ENCODE assay signal across 8 mouse cellular contexts in the genomic region with DNA sequence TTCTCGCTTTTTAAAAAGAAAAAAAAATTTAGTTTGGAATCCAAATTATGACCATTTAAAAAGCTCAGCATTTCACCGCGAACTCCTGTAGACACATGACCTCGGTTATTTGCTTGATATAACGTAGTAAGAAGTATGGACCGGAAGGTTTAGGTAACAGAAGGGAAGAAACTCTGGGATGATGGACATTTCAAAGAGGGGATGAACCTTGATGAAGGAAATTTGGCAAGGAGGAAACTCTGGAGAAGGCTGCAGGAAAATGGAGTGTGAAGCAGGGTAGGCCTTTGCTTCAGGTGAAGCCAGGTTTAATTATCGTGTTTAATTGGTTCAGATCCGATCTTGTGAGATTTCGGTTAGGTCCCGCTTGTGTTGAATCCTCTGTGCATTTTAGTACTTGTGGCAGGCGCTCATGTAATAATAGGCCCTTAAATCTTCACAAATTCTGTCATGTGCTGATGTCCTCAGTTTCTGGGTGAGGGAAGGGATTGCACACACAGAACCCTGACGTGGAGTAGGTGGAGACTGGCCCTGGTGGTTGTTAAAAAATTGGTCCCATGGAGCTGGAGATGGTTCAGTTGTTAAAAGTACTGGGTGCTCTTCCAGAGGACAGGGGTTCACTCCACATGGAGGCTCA. TPM values are rescaled to one million over a fixed set of nuclear protein-coding genes. Genes with fewer than 3 reads are reported as not detected.
DNase-seq lines count a peak whose midpoint lies in the region; ATAC-seq and TF ChIP-seq lines count a peak whose summit lies in the region.

No protein-coding gene starts in this region.

- H3K4me2 ChIP-seq in embryonic facial prominence, embryonic 13.5 days, result peak overlapping the region; percentile 70
- peak overlapping the region; percentile 59 for H3K4me2 ChIP-seq in intestine, embryonic 16.5 days (ENCODE audit: low read depth, low read length)
- H3K4me2 ChIP-seq in neural tube, embryonic 13.5 days, result peak overlapping the region; percentile 73

- no peaks in the 10 kb centered on the region for H3K27me3 ChIP-seq in embryonic facial prominence, embryonic 13.5 days
- H3K27me3 ChIP-seq in intestine, embryonic 16.5 days (replicated peaks; ENCODE audit: control insufficient read depth, insufficient read depth, low read length), result no peaks in the 10 kb centered on the region
- H3K27me3 ChIP-seq in neural tube, embryonic 13.5 days, result no peaks in the 10 kb centered on the region

- H3K9me3 ChIP-seq in embryonic facial prominence, embryonic 13.5 days, result no peaks in the 10 kb centered on the region
- H3K9me3 ChIP-seq in intestine, embryonic 16.5 days (ENCODE audit: control insufficient read depth, low read length), result no peaks in the 10 kb centered on the region
- no peaks in the 10 kb centered on the region for H3K9me3 ChIP-seq in neural tube, embryonic 13.5 days

- ATAC-seq in embryonic facial prominence, embryonic 13.5 days (ENCODE audit: insufficient number of reproducible peaks, insufficient read depth, low FRiP score, low TSS enrichment, low read depth), result no peak
- no peak for ATAC-seq in intestine, embryonic 16.5 days
- no peak for ATAC-seq in neural tube, embryonic 13.5 days (ENCODE audit: low read depth)

- peaks cover 14% of the 10 kb centered on the region for H3K36me3 ChIP-seq in embryonic facial prominence, embryonic 13.5 days
- H3K36me3 ChIP-seq in intestine, embryonic 16.5 days (ENCODE audit: control insufficient read depth, insufficient read depth, low read length), result no peaks in the 10 kb centered on the region
- H3K36me3 ChIP-seq in neural tube, embryonic 13.5 days, result peaks cover 11% of the 10 kb centered on the region

- WGBS in lung, adult 2 months, result 24% methylated on average over 12 of the region's 12 CpGs
- WGBS in embryonic facial prominence, embryonic 13.5 days, result 27% methylated on average over 12 of the region's 12 CpGs
- WGBS in intestine, embryonic 16.5 days, result 27% methylated on average over 12 of the region's 12 CpGs
- 35% methylated on average over 12 of the region's 12 CpGs for WGBS in neural tube, embryonic 13.5 days

- peak overlapping the region; percentile 98 for H3K9ac ChIP-seq in embryonic facial prominence, embryonic 13.5 days
- peak overlapping the region; percentile 95 for H3K9ac ChIP-seq in intestine, embryonic 16.5 days (ENCODE audit: low read depth, low read length)
- H3K9ac ChIP-seq in neural tube, embryonic 13.5 days, result peak overlapping the region; percentile 95

- H3K4me1 ChIP-seq in lung, adult 2 months (ENCODE audit: control insufficient read depth, insufficient read depth, low read length), result peaks cover 14% of the 10 kb centered on the region
- peaks cover 20% of the 10 kb centered on the region for H3K4me1 ChIP-seq in embryonic facial prominence, embryonic 13.5 days
- peaks cover 15% of the 10 kb centered on the region for H3K4me1 ChIP-seq in intestine, embryonic 16.5 days (ENCODE audit: control insufficient read depth, insufficient read depth, low read length)
- H3K4me1 ChIP-seq in neural tube, embryonic 13.5 days (replicated peaks), result peaks cover 22% of the 10 kb centered on the region

- H3K4me3 ChIP-seq in lung, adult 2 months (replicated peaks; ENCODE audit: extremely low read depth, low read depth, low read length), result peak overlapping the region; percentile 98
- H3K4me3 ChIP-seq in embryonic facial prominence, embryonic 13.5 days, result peak overlapping the region; percentile 99
- H3K4me3 ChIP-seq in intestine, embryonic 16.5 days (ENCODE audit: low read length), result peak overlapping the region; percentile 95
- peak overlapping the region; percentile 98 for H3K4me3 ChIP-seq in neural tube, embryonic 13.5 days

- intact Hi-C loops in gastrocnemius, postnatal 36 days (cut with DNase I), result no loop called here

- H3K27ac ChIP-seq in embryonic facial prominence, embryonic 13.5 days, result no peak overlapping the region
- no peak overlapping the region for H3K27ac ChIP-seq in intestine, embryonic 16.5 days (ENCODE audit: low read length)
- H3K27ac ChIP-seq in neural tube, embryonic 13.5 days (replicated peaks), result no peak overlapping the region

- DNase-seq in lung, adult 2 months, result no peak
- DNase-seq in lung, postnatal 4 days, result no peak
- DNase-seq in gastrocnemius, postnatal 36 days, result no peak
- no peak for DNase-seq in urinary bladder, postnatal 10 days (ENCODE audit: low spot score)
- no peak for DNase-seq in gastrocnemius, adult 8-10 months (ENCODE audit: low spot score in 2 of 2)

- TF ChIP-seq POLR2A in lung, adult 2 months (IDR thresholded peaks at IDR 0.05; ENCODE audit: borderline replicate concordance, extremely low read depth, low read depth, low read length), result no peak

- no peak for TF ChIP-seq CTCF in lung, adult 2 months (IDR thresholded peaks at IDR 0.05; ENCODE audit: insufficient read depth, low read length)

RNA-seq across cellular contexts. Expression of gene Naa20, which starts 2.2 kb away (rescaled TPM):
- 23.5 and 27.3 TPM in 2 replicates for polyA plus RNA-seq in lung, adult 2 months (2012; rRNA removed)
- polyA plus RNA-seq in embryonic facial prominence, embryonic 13.5 days (2015; fragmentation: Nextera tagmentation; extraction: Ambion mirVana), result 168 and 193 TPM in 2 replicates
- 137 TPM in 2 replicates for polyA plus RNA-seq in intestine, embryonic 16.5 days (2015; fragmentation: Nextera tagmentation; extraction: Ambion mirVana)
- 127 and 135 TPM in 2 replicates for polyA plus RNA-seq in neural tube, embryonic 13.5 days (2015; fragmentation: Nextera tagmentation; extraction: Ambion mirVana)
- 10 to 100 TPM; 54.9 to 55.0 TPM for total RNA-seq in gastrocnemius, postnatal 36 days (2021)
- total RNA-seq in gastrocnemius, adult 8-10 months (2022), result 10 to 100 TPM; 48.5 to 56.4 (median 53.6) TPM

RNA-seq across cellular contexts. Expression of gene Cfap61, which starts 30.5 kb away (rescaled TPM):
- 5.8 and 6.2 TPM in 2 replicates for polyA plus RNA-seq in lung, adult 2 months (2012; rRNA removed)
- polyA plus RNA-seq in embryonic facial prominence, embryonic 13.5 days (2015; fragmentation: Nextera tagmentation; extraction: Ambion mirVana), result 0.31 and 0.78 TPM in 2 replicates
- polyA plus RNA-seq in intestine, embryonic 16.5 days (2015; fragmentation: Nextera tagmentation; extraction: Ambion mirVana), result 0.51 and 0.67 TPM in 2 replicates
- 2.2 and 4.7 TPM in 2 replicates for polyA plus RNA-seq in neural tube, embryonic 13.5 days (2015; fragmentation: Nextera tagmentation; extraction: Ambion mirVana)
- total RNA-seq in gastrocnemius, postnatal 36 days (2021), result not detected
- not detected for total RNA-seq in gastrocnemius, adult 8-10 months (2022)

RNA-seq across cellular contexts. Expression of gene Crnkl1, which starts 30.7 kb away (rescaled TPM):
- polyA plus RNA-seq in lung, adult 2 months (2012; rRNA removed), result 6.6 and 10.5 TPM in 2 replicates
- 33.8 and 34.8 TPM in 2 replicates for polyA plus RNA-seq in embryonic facial prominence, embryonic 13.5 days (2015; fragmentation: Nextera tagmentation; extraction: Ambion mirVana)
- polyA plus RNA-seq in intestine, embryonic 16.5 days (2015; fragmentation: Nextera tagmentation; extraction: Ambion mirVana), result 16.9 and 20.4 TPM in 2 replicates
- polyA plus RNA-seq in neural tube, embryonic 13.5 days (2015; fragmentation: Nextera tagmentation; extraction: Ambion mirVana), result 26.2 and 27.8 TPM in 2 replicates
- 10 to 100 TPM; 11.2 to 15.0 TPM for total RNA-seq in gastrocnemius, postnatal 36 days (2021)
- total RNA-seq in gastrocnemius, adult 8-10 months (2022), result 10 to 100 TPM; 13.5 to 17.8 (median 14.6) TPM
